Mouse (Mus musculus): ENCODE results near the gene Tmem183a. TPM values are rescaled to one million over a fixed set of nuclear protein-coding genes. Genes with fewer than 3 reads are reported as not detected.

Gene Tmem183a
- polyA plus RNA-seq, 1 experiment from 2014 or later = 93.0 TPM

DNA sequence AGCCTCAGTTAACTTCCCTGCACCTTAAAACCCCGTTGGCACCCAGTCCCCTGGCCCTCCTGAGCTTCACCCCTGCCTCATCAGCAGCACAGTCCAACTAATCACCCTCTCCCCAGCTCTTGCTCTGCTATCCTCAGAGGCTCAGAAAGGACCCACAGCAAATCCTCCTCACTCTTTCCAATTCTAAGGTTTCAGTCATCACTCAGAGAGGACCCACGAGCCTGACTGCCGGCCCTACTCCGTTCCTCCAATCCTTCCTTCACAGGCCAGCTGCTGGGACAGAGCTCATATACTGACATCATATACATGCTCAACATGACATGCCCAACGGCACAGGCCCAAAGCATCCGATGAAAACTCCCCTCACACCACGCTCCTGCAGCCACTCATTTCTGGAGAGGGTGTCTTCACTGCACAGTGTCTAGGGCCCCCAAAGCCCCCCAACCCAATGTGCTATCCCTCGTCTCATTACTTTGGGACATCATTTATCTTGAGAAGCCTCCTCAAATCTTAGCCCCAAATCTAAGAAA lies 18.9 kb downstream of the Tmem183a start:
- Histone ChIP-seq H3K4me1 (ENCODE audit: control insufficient read depth, insufficient read depth, low read length) (0 out of 2 replicates have a peak, but pooled peaks cover 6% of the 10 kb centered on the region), H3K27ac (ENCODE audit: low read length) (no peak overlapping the region), H3K36me3 (ENCODE audit: control insufficient read depth, insufficient read depth, low read length) (peaks cover 17% of the 10 kb centered on the region), H3K27me3 (ENCODE audit: control insufficient read depth, insufficient read depth, low read length) (no peaks in the 10 kb centered on the region), H3K4me2 (replicated peaks; ENCODE audit: low read depth, low read length) (no peak overlapping the region), H3K9ac (replicated peaks; ENCODE audit: low read depth, low read length) (no peak overlapping the region), H3K9me3 (ENCODE audit: control insufficient read depth, low read depth, low read length) (no peaks in the 10 kb centered on the region), H3K4me3 (ENCODE audit: low read depth, low read length) (no peak overlapping the region)
- no peak for ATAC-seq (ENCODE audit: insufficient number of reproducible peaks, insufficient read depth, low FRiP score, low read depth)
- 74% methylated on average over 8 of the region's 8 CpGs for WGBS

DNA sequence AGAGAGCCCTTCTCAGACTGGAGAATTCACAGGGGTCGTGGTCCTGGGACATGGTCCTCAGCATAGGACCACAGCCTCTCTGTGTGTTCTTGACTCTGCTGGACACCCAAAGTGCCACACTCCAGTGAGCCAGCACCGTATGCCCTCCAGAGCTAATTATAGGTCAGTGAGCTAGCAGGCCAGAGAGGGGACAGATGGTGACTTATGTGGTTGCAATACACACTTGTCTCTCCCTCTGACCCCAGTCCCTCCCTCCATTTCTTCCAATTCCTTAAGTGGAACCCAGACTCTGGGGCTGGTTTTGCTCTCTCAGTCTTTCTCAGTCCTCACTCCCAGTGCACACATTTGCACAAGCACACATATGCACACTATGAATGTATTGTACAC lies 19.5 kb downstream of the Tmem183a start:
- Histone ChIP-seq H3K4me2 (replicated peaks; ENCODE audit: low read depth, low read length) (no peak overlapping the region), H3K27ac (ENCODE audit: low read length) (no peak overlapping the region), H3K9ac (replicated peaks; ENCODE audit: low read depth, low read length) (no peak overlapping the region), H3K4me1 (ENCODE audit: control insufficient read depth, insufficient read depth, low read length) (0 out of 2 replicates have a peak, but pooled peaks cover 6% of the 10 kb centered on the region), H3K27me3 (ENCODE audit: control insufficient read depth, insufficient read depth, low read length) (no peaks in the 10 kb centered on the region), H3K36me3 (ENCODE audit: control insufficient read depth, insufficient read depth, low read length) (peaks cover 12% of the 10 kb centered on the region; the same call in 1 of the 2 replicates), H3K9me3 (ENCODE audit: control insufficient read depth, low read depth, low read length) (no peaks in the 10 kb centered on the region), H3K4me3 (ENCODE audit: low read depth, low read length) (no peak overlapping the region)
- WGBS = 56% methylated on average over 2 of the region's 2 CpGs
- ATAC-seq (ENCODE audit: insufficient number of reproducible peaks, insufficient read depth, low FRiP score, low read depth) = no peak

DNA sequence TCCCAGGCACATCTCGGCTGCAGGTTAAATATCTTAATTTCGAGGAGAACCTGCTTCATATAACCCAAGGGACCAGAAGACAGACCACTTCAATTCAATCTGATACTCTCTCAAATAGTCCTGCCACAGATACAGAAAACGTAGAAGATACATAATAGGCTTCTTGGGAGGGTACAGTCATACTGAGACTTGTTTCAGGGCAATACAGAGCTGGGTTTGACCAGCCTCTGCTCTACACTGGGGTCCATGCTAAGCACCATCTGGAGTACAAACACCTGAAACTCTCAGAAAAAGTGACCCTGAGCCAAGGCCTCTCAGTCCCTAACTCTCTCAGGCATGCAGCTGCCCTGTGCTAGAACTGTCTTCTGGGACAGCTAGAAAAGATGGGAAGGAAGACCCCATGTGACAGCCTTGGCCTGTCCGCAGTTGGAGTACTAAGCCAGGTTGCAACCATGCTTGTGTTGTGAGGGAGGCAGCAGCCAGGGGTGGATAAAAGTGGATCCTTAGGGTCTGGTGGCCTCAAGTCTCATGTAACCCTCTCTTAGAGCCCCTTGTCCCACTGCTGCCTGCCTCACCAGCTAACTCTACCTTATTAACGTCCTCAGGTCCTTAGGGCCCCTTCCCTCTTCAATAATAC lies 20.0 kb downstream of the Tmem183a start:
- no peak for ATAC-seq (ENCODE audit: insufficient number of reproducible peaks, insufficient read depth, low FRiP score, low read depth)

DNA sequence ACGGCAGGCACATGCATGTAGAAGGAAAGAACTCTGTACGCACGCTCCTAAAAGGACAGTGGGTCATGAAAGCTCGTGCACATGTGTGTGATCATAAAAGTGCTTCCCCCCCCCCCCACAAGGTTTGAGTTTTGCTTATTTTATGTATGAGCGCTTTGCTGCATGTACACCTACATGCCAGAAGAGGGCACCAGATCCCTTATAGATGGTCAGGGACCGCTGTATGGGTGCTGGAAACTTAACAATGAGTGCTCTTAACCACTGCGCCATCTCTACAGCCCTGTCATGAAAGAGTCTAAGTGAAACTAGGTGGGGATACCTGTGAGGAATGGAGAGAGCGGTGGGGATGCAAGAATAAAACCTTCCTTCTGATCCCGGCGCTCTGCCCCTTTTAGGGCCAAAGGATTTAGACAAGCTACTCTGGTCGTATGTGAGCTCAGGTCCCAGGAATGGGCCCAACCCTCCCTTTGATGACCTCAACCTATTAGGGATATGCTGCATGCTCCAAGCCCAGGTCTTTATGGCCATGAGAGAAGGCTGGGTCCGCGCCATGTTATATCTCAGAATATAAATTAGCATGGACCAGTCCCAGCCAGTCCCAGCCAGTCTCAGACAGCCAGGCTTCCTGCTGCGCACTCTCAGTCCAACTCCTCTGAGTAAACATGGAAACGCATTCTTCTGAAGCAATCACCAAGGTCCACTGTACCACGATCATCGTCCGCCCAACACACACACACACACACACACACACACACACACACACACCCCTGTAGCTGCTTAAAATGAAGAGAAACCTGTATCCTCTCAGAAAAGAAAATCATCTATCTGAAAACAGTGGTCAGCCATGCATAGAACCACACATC lies 21.8 kb downstream of the Tmem183a start:
- 94% methylated on average over 18 of the region's 18 CpGs for WGBS
- Histone ChIP-seq H3K9ac (replicated peaks; ENCODE audit: low read depth, low read length) (no peak overlapping the region), H3K4me2 (replicated peaks; ENCODE audit: low read depth, low read length) (no peak overlapping the region), H3K27me3 (ENCODE audit: control insufficient read depth, insufficient read depth, low read length) (no peaks in the 10 kb centered on the region), H3K4me3 (ENCODE audit: low read depth, low read length) (no peak overlapping the region), H3K4me1 (ENCODE audit: control insufficient read depth, insufficient read depth, low read length) (0 out of 2 replicates have a peak, but pooled peaks cover 6% of the 10 kb centered on the region), H3K9me3 (ENCODE audit: control insufficient read depth, low read depth, low read length) (no peaks in the 10 kb centered on the region), H3K36me3 (ENCODE audit: control insufficient read depth, insufficient read depth, low read length) (no peaks in the 10 kb centered on the region), H3K27ac (ENCODE audit: low read length) (no peak overlapping the region)
- ATAC-seq (ENCODE audit: insufficient number of reproducible peaks, insufficient read depth, low FRiP score, low read depth) = no peak

More for the DNA sequence above, 20.0 kb downstream of the Tmem183a start:
- 79% methylated on average over 5 of the region's 5 CpGs for WGBS
- Histone ChIP-seq H3K4me1 (ENCODE audit: control insufficient read depth, insufficient read depth, low read length) (0 out of 2 replicates have a peak, but pooled peaks cover 6% of the 10 kb centered on the region), H3K4me2 (replicated peaks; ENCODE audit: low read depth, low read length) (no peak overlapping the region), H3K9ac (replicated peaks; ENCODE audit: low read depth, low read length) (no peak overlapping the region), H3K9me3 (ENCODE audit: control insufficient read depth, low read depth, low read length) (no peaks in the 10 kb centered on the region), H3K36me3 (ENCODE audit: control insufficient read depth, insufficient read depth, low read length) (peaks cover 8% of the 10 kb centered on the region; the same call in 1 of the 2 replicates), H3K27ac (ENCODE audit: low read length) (no peak overlapping the region), H3K4me3 (ENCODE audit: low read depth, low read length) (no peak overlapping the region), H3K27me3 (ENCODE audit: control insufficient read depth, insufficient read depth, low read length) (no peaks in the 10 kb centered on the region)

DNA sequence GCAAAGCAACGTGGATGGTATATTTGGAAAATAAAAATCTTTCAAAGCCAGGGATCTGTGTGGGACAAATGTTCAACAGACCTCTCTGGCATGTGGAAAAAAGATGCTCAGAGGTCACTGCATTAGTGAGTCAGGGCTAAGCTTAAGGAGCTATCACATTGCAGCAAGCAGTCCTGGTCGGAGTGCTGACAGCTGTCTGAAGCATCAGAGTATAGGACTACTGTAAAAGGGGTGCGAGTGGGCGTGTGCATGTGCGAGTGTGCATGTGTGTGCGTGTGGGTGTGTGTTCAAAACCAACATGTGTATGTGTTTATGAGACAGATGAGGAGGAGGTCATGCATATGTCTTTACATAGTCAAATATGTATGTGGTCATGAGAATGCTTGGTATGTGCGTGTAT lies 22.6 kb downstream of the Tmem183a start:
- 84% methylated on average over 7 of the region's 7 CpGs for WGBS

DNA sequence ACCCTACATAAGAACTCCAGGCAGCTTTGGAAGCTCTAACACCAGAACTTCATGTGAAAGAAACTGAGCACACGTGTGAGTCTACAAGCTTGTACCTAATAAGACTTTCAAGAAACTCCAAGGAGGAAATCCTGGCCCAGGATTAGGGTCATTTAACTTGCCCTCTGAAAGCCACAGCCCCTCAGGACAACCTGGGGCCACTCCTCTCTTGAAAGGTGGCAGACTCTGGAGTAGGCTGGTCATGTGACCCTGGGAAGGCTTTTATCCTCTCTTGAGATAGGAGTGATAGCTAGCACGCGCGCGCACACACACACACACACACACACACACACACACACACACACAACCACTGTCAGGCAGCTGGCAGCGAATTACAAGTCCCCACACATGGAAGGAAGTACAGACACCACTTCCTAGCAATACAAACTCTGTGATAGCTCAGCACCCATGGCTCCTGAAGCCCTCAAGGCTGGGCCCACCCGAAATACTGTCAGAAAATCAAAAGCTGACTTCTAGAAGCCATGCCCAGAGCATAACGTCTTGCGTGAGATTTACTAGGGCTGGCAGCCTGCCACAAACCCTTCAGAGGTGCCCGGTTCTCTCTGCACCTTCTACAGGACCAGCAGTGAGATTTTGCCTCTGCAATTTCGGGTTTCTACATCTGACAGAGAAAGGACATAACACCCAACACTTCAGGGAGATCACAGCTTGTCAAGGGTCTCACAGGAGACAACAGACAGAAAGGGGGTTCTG lies 24.6 kb downstream of the Tmem183a start:
- no peak overlapping the region for H3K9ac ChIP-seq (replicated peaks; ENCODE audit: low read depth, low read length)
- H3K4me1 ChIP-seq (ENCODE audit: control insufficient read depth, insufficient read depth, low read length) = peaks cover 3% of the 10 kb centered on the region; the same call in 1 of the 2 replicates
- H3K4me2 ChIP-seq (replicated peaks; ENCODE audit: low read depth, low read length) = no peak overlapping the region
- H3K27ac ChIP-seq (ENCODE audit: low read length) = no peak overlapping the region
- H3K4me3 ChIP-seq (ENCODE audit: low read depth, low read length) = no peak overlapping the region
- WGBS = 81% methylated on average over 11 of the region's 11 CpGs
- H3K27me3 ChIP-seq (ENCODE audit: control insufficient read depth, insufficient read depth, low read length) = no peaks in the 10 kb centered on the region
- no peaks in the 10 kb centered on the region for H3K36me3 ChIP-seq (ENCODE audit: control insufficient read depth, insufficient read depth, low read length)
- no peaks in the 10 kb centered on the region for H3K9me3 ChIP-seq (ENCODE audit: control insufficient read depth, low read depth, low read length)
- ATAC-seq (ENCODE audit: insufficient number of reproducible peaks, insufficient read depth, low FRiP score, low read depth) = no peak

More for the DNA sequence above, 22.6 kb downstream of the Tmem183a start:
- no peak overlapping the region for H3K4me3 ChIP-seq (ENCODE audit: low read depth, low read length)
- 0 out of 2 replicates have a peak, but pooled peaks cover 3% of the 10 kb centered on the region for H3K4me1 ChIP-seq (ENCODE audit: control insufficient read depth, insufficient read depth, low read length)
- no peak overlapping the region for H3K27ac ChIP-seq (ENCODE audit: low read length)
- H3K36me3 ChIP-seq (ENCODE audit: control insufficient read depth, insufficient read depth, low read length) = no peaks in the 10 kb centered on the region
- H3K9ac ChIP-seq (replicated peaks; ENCODE audit: low read depth, low read length) = no peak overlapping the region
- H3K27me3 ChIP-seq (ENCODE audit: control insufficient read depth, insufficient read depth, low read length) = no peaks in the 10 kb centered on the region
- H3K9me3 ChIP-seq (ENCODE audit: control insufficient read depth, low read depth, low read length) = no peaks in the 10 kb centered on the region
- H3K4me2 ChIP-seq (replicated peaks; ENCODE audit: low read depth, low read length) = no peak overlapping the region
- no peak for ATAC-seq (ENCODE audit: insufficient number of reproducible peaks, insufficient read depth, low FRiP score, low read depth)

DNA sequence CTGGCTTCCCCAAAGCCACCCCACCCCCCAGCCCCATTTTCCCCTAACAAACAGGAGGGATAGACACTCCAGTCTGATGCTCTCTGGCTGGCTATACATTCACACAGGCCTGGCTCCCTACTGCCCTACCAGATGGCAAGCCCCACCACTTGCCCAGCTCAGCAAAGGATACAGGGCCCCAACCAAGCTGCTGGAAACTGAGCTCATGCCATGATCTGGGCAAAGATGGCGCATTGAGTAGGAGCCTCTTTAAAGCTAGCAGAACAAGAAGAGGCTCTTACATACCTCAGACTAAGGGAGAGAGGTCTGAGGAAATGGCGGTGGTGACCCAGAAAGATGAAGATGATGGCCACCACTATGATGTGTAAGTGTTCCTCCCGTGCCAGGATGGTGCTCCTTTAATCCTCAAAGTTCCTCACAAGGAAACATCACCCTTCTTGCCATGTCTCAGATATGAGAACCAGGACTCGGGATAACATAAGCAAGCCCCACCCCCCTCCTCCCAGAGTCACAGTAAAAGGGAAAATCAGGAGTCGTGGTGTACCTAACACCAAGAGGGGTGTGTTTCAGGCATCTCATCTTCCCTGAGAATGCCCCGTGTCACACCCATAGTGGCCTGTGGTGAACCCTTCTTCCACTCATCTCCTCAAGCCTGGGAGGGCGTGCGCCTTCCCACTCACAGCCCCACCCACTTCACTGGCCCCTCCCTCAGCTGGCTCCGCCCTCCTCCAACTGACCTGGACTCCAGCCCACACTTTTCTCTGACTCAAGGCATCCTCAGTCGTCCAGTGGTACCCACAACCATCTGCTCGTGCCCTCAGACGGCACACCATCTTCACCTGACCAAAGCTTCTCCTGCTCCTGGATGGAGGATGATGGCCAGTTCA lies 25.6 kb downstream of the Tmem183a start:
- Histone ChIP-seq H3K27ac (ENCODE audit: low read length) (no peak overlapping the region), H3K9ac (replicated peaks; ENCODE audit: low read depth, low read length) (no peak overlapping the region), H3K4me3 (ENCODE audit: low read depth, low read length) (no peak overlapping the region), H3K4me2 (replicated peaks; ENCODE audit: low read depth, low read length) (no peak overlapping the region), H3K4me1 (ENCODE audit: control insufficient read depth, insufficient read depth, low read length) (peaks cover 3% of the 10 kb centered on the region; the same call in 1 of the 2 replicates), H3K9me3 (ENCODE audit: control insufficient read depth, low read depth, low read length) (no peaks in the 10 kb centered on the region), H3K27me3 (ENCODE audit: control insufficient read depth, insufficient read depth, low read length) (no peaks in the 10 kb centered on the region), H3K36me3 (ENCODE audit: control insufficient read depth, insufficient read depth, low read length) (no peaks in the 10 kb centered on the region)
- WGBS = 73% methylated on average over 12 of the region's 12 CpGs
- ATAC-seq (ENCODE audit: insufficient number of reproducible peaks, insufficient read depth, low FRiP score, low read depth) = no peak

Measured in stomach, embryonic 14.5 days (tissue).